In genomic region chr19:46044271-46044992, GRCm38 (mm10) we compare ENCODE assay signal across 8 mouse cellular contexts. TPM values are rescaled to one million over a fixed set of nuclear protein-coding genes. Genes with fewer than 3 reads are reported as not detected.
DNase-seq lines count a peak whose midpoint lies in the region; ATAC-seq lines count a peak whose summit lies in the region.

Gene Pprc1 (plus strand): TSS chr19:46044886.

- DNase-seq in cerebellum, adult 11-12 months = peak; percentile 72
- DNase-seq in adrenal gland, adult 8-10 months = no peak
- peak; percentile 81 for DNase-seq in kidney, postnatal 14 days

- peak within 1 kb of the TSS; percentile 83 for H3K9ac ChIP-seq in heart, embryonic 15.5 days
- H3K9ac ChIP-seq in lung, embryonic 16.5 days (ENCODE audit: low read length) = peak within 1 kb of the TSS; percentile 96
- H3K9ac ChIP-seq in stomach, embryonic 16.5 days (ENCODE audit: low read length) = peak within 1 kb of the TSS; percentile 98

- ATAC-seq in cerebellum, adult (ENCODE audit: insufficient number of reproducible peaks, low FRiP score, low TSS enrichment) = no peak
- no peak for ATAC-seq in heart, embryonic 15.5 days (replicated peaks; ENCODE audit: insufficient number of reproducible peaks, insufficient read depth, low FRiP score, low read depth)
- no peak; the same call in 1 of the 2 replicates for ATAC-seq in lung, embryonic 16.5 days (ENCODE audit: low read depth)
- no peak for ATAC-seq in stomach, embryonic 16.5 days (ENCODE audit: insufficient read depth, low FRiP score)

- H3K9me3 ChIP-seq in erythroblast, embryonic 14.5 days (ENCODE audit: control insufficient read depth, low read length) = no peaks in the 10 kb centered on the region
- no peaks in the 10 kb centered on the region for H3K9me3 ChIP-seq in heart, embryonic 15.5 days (replicated peaks)
- H3K9me3 ChIP-seq in lung, embryonic 16.5 days (ENCODE audit: control insufficient read depth, low read length) = no peaks in the 10 kb centered on the region
- no peaks in the 10 kb centered on the region for H3K9me3 ChIP-seq in stomach, embryonic 16.5 days (replicated peaks; ENCODE audit: control insufficient read depth, low read length)

- peaks cover 75% of the 10 kb centered on the region for H3K4me1 ChIP-seq in erythroblast, embryonic 14.5 days (ENCODE audit: control insufficient read depth)
- H3K4me1 ChIP-seq in heart, embryonic 15.5 days (replicated peaks) = peaks cover 64% of the 10 kb centered on the region
- peaks cover 49% of the 10 kb centered on the region for H3K4me1 ChIP-seq in lung, embryonic 16.5 days (replicated peaks; ENCODE audit: control insufficient read depth, insufficient read depth, low read length)
- H3K4me1 ChIP-seq in stomach, embryonic 16.5 days (ENCODE audit: control insufficient read depth, insufficient read depth, low read length) = peaks cover 57% of the 10 kb centered on the region

- H3K4me3 ChIP-seq in erythroblast, embryonic 14.5 days (replicated peaks) = peak within 1 kb of the TSS; percentile 84
- peak within 1 kb of the TSS; percentile 85 for H3K4me3 ChIP-seq in heart, embryonic 15.5 days
- peak within 1 kb of the TSS; percentile 79 for H3K4me3 ChIP-seq in lung, embryonic 16.5 days (ENCODE audit: low read length)
- H3K4me3 ChIP-seq in stomach, embryonic 16.5 days (replicated peaks; ENCODE audit: low read length) = peak within 1 kb of the TSS; percentile 97

- peaks cover 4% of the 10 kb centered on the region for H3K36me3 ChIP-seq in erythroblast, embryonic 14.5 days (ENCODE audit: control insufficient read depth)
- H3K36me3 ChIP-seq in heart, embryonic 15.5 days = no peaks in the 10 kb centered on the region
- no peaks in the 10 kb centered on the region for H3K36me3 ChIP-seq in lung, embryonic 16.5 days (ENCODE audit: control insufficient read depth, insufficient read depth, low read length)
- H3K36me3 ChIP-seq in stomach, embryonic 16.5 days (ENCODE audit: control insufficient read depth, insufficient read depth, low read length) = no peaks in the 10 kb centered on the region

- WGBS in heart, embryonic 15.5 days = under 1% methylated on average over 34 of the region's 34 CpGs
- under 1% methylated on average over 25 of the region's 34 CpGs for WGBS in lung, embryonic 16.5 days
- under 1% methylated on average over 34 of the region's 34 CpGs for WGBS in stomach, embryonic 16.5 days

- H3K4me2 ChIP-seq in heart, embryonic 15.5 days = peak within 1 kb of the TSS; percentile 85
- H3K4me2 ChIP-seq in lung, embryonic 16.5 days (ENCODE audit: low read depth, low read length) = peak within 1 kb of the TSS; percentile 84
- peak within 1 kb of the TSS; percentile 94 for H3K4me2 ChIP-seq in stomach, embryonic 16.5 days (ENCODE audit: low read depth, low read length)

- peaks cover 37% of the 10 kb centered on the region for H3K27me3 ChIP-seq in erythroblast, embryonic 14.5 days (ENCODE audit: control insufficient read depth)
- H3K27me3 ChIP-seq in heart, embryonic 15.5 days = no peaks in the 10 kb centered on the region
- no peaks in the 10 kb centered on the region for H3K27me3 ChIP-seq in lung, embryonic 16.5 days (ENCODE audit: control insufficient read depth, insufficient read depth, low read depth, low read length)
- no peaks in the 10 kb centered on the region for H3K27me3 ChIP-seq in stomach, embryonic 16.5 days (ENCODE audit: control insufficient read depth, insufficient read depth, low read length)

- H3K27ac ChIP-seq in heart, embryonic 15.5 days = peak within 1 kb of the TSS; percentile 98
- peak within 1 kb of the TSS; percentile 99 for H3K27ac ChIP-seq in lung, embryonic 16.5 days (ENCODE audit: low read length)
- peak within 1 kb of the TSS; percentile 99 for H3K27ac ChIP-seq in stomach, embryonic 16.5 days (ENCODE audit: low read length)

RNA-seq across cellular contexts. Expression of gene Pprc1, which starts in this region (rescaled TPM):
- 10 to 100 TPM; 27.8 to 37.8 (median 34.3) TPM for total RNA-seq in adrenal gland, adult 8-10 months (2022)
- 1.9 and 3.3 TPM in 2 replicates for polyA plus RNA-seq in erythroblast, embryonic 14.5 days (2012)
- polyA plus RNA-seq in heart, embryonic 15.5 days (2015; fragmentation: Nextera tagmentation; extraction: Ambion mirVana) = 17.7 and 25.8 TPM in 2 replicates
- 24.4 and 27.0 TPM in 2 replicates for polyA plus RNA-seq in lung, embryonic 16.5 days (2015; fragmentation: Nextera tagmentation; extraction: Ambion mirVana)
- polyA plus RNA-seq in stomach, embryonic 16.5 days (2015; fragmentation: Nextera tagmentation; extraction: Ambion mirVana) = 26.2 and 30.3 TPM in 2 replicates
